Mouse (Mus musculus): ENCODE measurements around the gene Hoxd9.

- TF ChIP-seq CTCF (IDR thresholded peaks at IDR 0.05; ENCODE audit: low read depth) (no peak), EP300 (IDR thresholded peaks at IDR 0.05; ENCODE audit: low read depth) (no peak)
Measured at GRCm38 (mm10) chr2:74686988-74687697, 10.4 kb upstream of the Hoxd9 start.
